Mouse (Mus musculus) heart, postnatal 4 days (tissue): ENCODE measurements around the gene Polr3g. TPM values are rescaled to one million over a fixed set of nuclear protein-coding genes. Genes with fewer than 3 reads are reported as not detected.
A peak's percentile ranks its signal among the peaks of the same experiment; 100 is the strongest.
"Not testable (repeated sequence)": the region's sequence is repeated elsewhere in the genome, so short reads cannot be mapped to it uniquely, and the experiment has no call there.

ENCODE experiments used
- DNase-seq: peaks from one replicate; pipeline ENCODE4 v3.0.0; 2021
- total RNA-seq, 2 experiments: library from RNA; stranded (reverse); gene quantifications; 2 replicates each; pipeline ENCODE4 v1.2.3; 2021

Polr3g gene
- 1 to 10 TPM; 3.4 to 4.4 TPM for total RNA-seq

DNA sequence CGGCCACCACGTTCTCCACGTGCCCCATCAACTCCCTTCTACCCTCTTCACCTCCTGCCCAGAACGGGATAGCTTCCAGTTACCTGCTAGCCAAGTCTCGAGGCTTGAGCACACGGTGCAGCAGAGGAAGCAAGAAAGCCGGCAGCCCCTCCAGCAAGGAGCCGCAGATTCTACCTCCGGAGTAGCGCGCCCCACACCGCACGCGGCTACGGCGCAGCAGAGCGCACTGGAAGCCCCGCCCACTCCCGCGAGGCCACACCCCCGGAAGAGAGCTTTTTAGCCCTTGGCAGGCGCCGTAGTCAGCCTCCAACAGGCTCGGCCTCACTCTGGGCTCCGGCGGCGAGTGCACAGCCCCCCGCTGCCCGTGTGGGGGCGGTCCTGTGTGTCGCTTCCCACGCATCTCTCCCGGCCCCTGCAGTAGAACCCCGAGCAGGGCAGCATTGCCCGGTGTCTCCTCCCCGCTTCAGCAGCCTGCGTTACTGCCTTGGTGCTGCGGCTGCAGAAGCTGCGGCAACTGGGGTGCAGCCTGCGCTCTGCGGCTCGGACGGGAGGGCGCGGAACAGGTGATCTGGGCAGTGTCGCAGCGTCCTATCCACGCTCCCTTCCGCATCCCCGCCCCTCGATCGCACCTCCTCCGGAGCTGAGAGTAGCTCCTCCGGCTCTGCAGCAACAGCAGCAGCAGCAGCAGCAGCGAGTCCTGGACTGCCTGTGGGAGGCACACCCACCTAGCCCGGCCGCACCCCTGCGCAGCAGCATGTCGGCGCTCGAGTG is at the start of gene Polr3g, which contains the start of gene Mblac2:
TSS of gene Polr3g (minus strand) at position 239 of the 771 bp plus-strand sequence.
TSS of gene Mblac2 (plus strand) at position 567 of the 771 bp plus-strand sequence.
- peak; percentile 97 for DNase-seq

- DNase-seq: peak; percentile 56
Observed at GRCm38 (mm10) chr13:81760379-81760778, 49.6 kb upstream of the Polr3g start.

GRCm38 (mm10) chr13:81757058-81757660 is 46.3 kb upstream of the Polr3g start:
- no peak for DNase-seq

DNA sequence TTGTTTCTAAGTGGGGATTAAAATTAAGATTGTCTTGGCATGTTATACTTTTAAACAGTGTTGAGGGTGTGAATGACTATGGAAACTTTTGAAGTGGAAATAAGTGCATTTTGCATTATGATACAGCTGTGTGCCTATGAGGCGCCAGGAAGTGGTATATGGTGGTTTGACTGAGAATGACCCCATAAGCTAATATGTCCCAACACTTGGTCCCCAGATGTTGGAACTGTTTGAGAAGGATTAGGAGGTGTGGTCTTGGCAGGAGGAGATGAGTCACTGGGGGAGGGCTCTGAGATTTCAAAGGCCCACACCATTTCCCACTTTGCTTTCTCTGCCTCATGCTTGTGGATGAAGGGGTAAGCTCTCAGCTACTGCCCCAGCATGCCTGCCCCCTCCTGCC is 44.5 kb upstream of the Polr3g start:
- no peak for DNase-seq

GRCm38 (mm10) chr13:81754878-81755277 is 44.1 kb upstream of the Polr3g start:
- peak; percentile 6 for DNase-seq

GRCm38 (mm10) chr13:81744092-81744396 is 33.2 kb upstream of the Polr3g start:
- DNase-seq: no peak

GRCm38 (mm10) chr13:81743391-81744091 is 32.7 kb upstream of the Polr3g start:
- DNase-seq: no peak

DNA sequence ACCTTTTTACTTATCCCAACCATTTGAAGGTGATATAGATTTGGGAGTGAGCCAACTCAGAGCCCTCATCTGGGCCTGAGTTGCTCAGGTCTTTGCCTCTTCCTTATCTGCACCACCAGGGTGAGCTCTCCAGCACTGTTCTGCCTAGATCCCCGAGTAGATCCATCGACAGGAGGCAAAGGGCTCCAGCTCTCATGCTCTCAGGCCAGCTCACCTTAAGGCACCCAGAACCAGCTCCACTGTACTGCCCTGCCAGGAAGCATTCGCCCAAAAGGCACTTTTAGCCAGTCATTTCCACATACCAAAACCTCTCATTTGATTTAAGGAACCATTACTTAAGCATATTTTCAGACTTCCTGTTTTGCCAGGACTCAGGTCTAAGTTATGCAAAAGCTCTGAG is 30.1 kb upstream of the Polr3g start:
- DNase-seq: no peak

GRCm38 (mm10) chr13:81736606-81737005 is 25.8 kb upstream of the Polr3g start:
- DNase-seq: no peak

DNA sequence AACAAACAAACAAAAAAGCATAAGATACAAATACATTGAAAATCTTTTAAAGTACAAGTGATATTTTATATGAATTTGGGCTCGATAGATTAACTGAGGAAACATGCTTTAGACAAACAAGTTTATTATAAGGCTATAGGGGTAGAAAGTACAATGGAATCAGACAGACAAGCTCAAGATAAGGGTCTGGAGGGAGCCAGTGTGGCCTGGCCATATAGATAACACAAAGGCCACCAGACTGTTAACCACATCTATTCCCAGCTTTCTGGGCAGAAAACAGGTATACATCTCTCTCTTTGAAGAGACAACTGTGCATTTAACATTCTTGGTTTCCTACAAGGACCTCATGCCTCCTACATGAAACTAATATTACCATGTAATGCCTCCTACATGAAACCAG is 19.5 kb upstream of the Polr3g start:
- no peak for DNase-seq

DNA sequence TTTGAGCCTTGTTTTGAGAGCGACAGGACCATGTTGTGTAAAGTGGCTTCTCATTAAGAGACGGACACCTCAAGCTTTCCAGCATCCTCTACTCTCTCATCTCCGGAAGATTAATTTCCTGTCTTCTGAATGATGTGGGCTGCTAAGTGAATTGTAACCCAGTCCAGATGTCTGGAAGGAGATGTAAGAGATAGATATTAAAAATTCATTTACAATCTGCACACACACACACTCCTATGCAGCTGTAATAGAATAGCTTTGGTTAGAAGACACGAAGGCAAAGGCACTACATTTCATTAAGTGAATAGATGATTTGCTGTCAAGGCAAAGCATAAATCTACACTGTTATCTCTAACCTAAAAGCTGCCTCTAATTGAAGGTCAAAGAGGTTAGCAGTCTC is 18.3 kb upstream of the Polr3g start:
- no peak for DNase-seq

- not testable (repeated sequence) for DNase-seq
Observed at GRCm38 (mm10) chr13:81728141-81728540, 17.3 kb upstream of the Polr3g start.

GRCm38 (mm10) chr13:81713896-81714295 is 3.1 kb upstream of the Polr3g start:
- no peak for DNase-seq

DNA sequence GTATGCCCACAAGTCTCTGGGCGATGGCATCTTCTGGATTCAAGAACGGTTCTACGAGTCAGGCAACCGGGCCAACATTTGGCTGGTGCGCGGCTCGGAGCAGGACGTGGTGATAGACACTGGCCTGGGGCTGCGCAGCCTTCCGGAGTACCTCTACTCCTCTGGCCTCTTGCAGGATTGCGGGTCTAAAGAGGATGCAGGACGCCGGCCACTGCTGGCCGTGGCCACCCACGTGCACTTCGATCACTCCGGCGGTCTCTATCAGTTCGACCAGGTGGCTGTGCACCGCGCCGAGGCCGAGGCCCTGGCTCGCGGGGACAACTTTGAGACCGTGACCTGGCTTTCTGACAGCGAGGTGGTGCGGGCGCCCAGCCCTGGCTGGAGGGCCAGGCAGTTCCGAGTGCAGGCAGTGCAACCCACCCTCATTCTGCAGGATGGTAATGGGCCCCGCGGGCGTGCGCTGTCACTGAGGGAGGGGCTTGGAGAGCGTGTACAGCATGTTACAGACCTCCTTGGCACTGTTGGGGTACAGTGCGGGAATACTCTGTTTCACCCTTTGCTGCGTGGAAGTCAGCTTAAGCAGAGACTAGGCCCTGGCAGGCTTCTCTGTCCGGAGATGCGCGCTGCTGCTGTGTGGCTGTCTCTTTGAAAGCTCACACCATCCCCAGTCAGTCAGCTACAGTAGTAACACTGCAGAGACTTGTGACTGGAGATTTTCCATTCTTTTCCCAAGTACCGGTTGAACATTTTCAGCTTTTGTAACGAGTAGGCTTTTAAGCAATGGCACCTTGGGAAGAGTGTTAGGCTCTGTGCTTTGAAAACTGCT is 946 bp upstream of the Polr3g start:
- peak; percentile 5 for DNase-seq

DNA sequence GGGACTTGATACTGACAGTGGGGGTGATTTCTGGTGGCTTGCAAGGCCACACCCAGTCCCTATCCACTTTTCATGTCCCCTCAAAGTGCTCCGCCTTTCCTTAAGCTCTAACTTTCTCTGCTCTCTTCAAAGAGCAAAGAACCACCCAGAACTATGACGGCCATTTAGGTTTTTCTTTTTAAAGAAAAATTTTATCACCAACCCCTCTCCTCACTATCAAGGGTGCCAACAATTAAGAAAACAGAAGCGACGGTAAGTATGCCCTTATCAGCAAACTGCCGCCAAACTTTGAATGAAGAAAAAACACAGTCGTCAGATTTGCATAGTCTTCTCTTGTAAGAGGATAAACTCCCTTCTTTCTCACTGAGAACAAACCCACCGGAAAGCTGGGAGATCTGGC is 547 bp downstream of the Polr3g start:
- no peak for DNase-seq

DNA sequence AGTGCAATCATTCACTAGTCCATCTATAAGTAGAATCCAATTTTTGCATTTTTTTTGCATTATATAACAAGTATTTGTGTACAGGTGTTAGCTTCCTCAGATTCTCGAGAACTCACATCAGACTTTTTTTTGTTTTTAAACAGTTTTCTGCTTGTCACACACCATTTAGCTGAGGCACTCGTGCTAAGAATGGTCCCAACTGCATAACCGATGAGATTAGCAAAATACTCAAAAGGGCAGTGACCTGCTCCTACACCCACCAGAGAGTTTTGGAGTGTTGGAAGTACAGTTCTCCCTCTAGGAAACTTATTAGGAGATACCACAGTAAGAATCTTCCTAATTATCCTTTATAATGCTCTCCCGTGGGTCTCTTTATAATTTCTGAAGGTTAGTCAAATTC is 1.0 kb downstream of the Polr3g start:
- no peak for DNase-seq

DNA sequence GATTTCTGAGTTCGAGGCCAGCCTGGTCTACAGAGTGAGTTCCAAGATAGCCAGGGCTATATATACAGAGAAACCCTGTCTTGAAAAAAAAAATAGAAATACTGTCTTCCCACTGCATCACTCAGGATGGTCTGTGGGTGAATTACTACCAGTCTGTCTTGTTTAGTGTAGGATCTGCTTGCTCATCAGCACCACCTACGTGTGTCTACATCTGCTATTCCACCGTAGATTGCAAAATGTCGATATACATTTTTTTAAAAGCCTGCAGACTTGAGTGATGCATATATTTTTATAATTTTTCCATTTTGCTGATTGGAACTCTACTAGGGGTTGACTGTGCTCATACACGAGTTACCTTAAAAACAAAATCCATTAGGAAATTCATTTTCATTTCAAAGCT is 4.5 kb downstream of the Polr3g start:
- no peak for DNase-seq

DNA sequence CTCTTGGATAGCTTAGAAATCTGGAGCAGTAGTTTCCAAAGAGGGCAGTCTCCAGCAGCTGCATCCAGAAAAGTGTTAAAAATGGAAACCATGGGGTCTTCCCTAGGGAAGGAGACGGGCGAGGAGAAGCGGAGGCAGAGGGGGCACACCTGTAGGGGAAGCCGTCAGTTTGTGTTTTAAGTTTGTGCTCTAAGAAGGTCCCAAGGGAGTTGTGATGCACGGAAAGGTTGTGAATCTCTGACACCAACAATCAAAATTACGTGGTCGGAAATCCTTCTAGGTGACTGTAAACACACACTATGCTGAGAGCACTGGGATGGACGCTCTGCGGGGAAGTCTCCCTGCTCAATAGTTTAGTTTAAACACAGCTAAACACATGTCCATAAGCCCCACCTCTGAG is 7.2 kb downstream of the Polr3g start:
- DNase-seq: no peak

DNA sequence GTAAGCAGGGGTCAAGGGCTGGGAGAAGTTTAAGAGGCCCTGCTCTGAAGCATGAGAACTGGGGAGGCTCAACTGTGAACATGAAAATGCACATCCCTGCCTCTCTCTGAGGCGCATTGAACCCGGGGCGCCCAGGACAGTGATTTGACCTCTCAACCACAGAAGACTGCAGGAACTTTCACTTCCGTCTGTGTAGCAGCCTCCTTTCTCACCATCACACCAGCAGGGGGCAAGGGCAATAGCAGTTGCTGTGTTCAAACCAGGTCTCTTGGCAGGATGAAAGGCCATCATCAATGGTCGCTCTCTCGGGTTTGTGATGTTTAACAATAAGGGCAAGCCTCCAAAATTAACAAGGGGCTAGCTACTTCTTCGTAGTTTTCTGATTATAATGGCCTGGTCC is 7.7 kb downstream of the Polr3g start:
- no peak for DNase-seq

DNA sequence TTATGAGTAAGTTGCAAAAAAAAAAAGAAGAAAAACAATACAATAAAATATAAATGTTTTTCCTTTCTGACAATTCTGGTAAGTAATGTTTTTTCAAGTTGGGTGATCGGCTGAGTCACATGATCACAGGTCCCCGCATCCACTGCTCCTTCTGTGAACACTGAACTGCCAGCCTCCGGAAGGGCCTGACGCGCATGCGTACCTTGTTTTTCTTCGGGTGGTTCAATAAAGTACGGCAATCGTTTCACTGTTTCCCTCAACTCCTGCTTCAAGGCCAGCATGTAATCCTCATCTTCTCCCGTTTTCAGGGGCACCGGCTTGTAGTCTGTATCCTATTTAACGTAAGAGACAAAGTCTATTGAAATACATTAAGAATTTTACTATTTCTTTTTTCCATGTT is 16.4 kb downstream of the Polr3g start:
- DNase-seq: no peak

GRCm38 (mm10) chr13:81691606-81692005 is 19.2 kb downstream of the Polr3g start:
- peak; percentile 16 for DNase-seq

GRCm38 (mm10) chr13:81690477-81690876 is 20.3 kb downstream of the Polr3g start:
- DNase-seq: peak; percentile 9

DNA sequence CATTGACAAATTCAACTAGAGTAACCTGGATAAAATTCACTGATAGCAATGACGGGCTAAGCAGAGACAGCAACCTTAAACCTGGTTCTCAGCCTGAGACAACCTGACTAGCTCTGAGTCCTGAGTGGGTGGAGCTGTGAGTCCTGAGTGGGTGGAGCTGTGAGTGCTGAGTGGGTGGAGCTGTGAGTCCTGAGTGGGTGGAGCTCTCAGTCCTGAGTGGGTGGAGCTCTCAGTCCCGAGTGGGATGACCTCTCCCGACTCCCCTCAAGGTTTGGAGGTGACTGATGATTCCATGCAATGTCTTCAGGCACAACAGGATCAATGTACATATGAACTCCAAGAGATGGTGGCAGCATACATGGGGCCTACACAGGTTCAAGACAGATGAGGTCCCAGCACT is 21.2 kb downstream of the Polr3g start:
- no peak for DNase-seq
